Mouse (Mus musculus): Measurements from ENCODE around the gene Gpha2.

GRCm38 (mm10) chr19:6218606-6219005 lies 7.6 kb upstream of the Gpha2 start:
- TF ChIP-seq MAFK (IDR thresholded peaks at IDR 0.05; ENCODE audit: insufficient read depth, low read depth, low read length): no peak
- no peak for TF ChIP-seq HCFC1 (IDR thresholded peaks at IDR 0.05; ENCODE audit: borderline replicate concordance, insufficient read depth, low read length)
- no peak for TF ChIP-seq ZC3H11A (IDR thresholded peaks at IDR 0.05; ENCODE audit: borderline replicate concordance, low read depth, low read length)
